Mouse (Mus musculus): ENCODE data around the gene Olfr837. TPM values are rescaled to one million over a fixed set of nuclear protein-coding genes. Genes with fewer than 3 reads are reported as not detected.
"Not testable (repeated sequence)": the region's sequence is repeated elsewhere in the genome, so short reads cannot be mapped to it uniquely, and the experiment has no call there.

Gene Olfr837
- not detected for total RNA-seq (2021)

GRCm38 (mm10) chr9:19136017-19136416 lies at the start of gene Olfr837:
Gene Olfr837 (plus strand): TSS chr9:19136317.
- DNase-seq (ENCODE audit: extremely low spot score in 1 of 2, low spot score in 1 of 2), result no peak

- not testable (repeated sequence) for DNase-seq (ENCODE audit: extremely low spot score in 1 of 2, low spot score in 1 of 2)
Observed at GRCm38 (mm10) chr9:19092889-19093753, 43.0 kb upstream of the Olfr837 start.

- no peak for DNase-seq (ENCODE audit: extremely low spot score in 1 of 2, low spot score in 1 of 2)
Observed at GRCm38 (mm10) chr9:19097286-19097685, 38.8 kb upstream of the Olfr837 start.

- no peak for DNase-seq (ENCODE audit: extremely low spot score in 1 of 2, low spot score in 1 of 2)
Observed at GRCm38 (mm10) chr9:19120082-19120481, 16.0 kb upstream of the Olfr837 start, which contains the start of gene Olfr836. Gene Olfr836 (plus strand): TSS chr9:19120382.

GRCm38 (mm10) chr9:19177212-19177611 lies 41.1 kb downstream of the Olfr837 start, which contains the start of gene Olfr839-ps1:
Gene Olfr839-ps1 (minus strand): TSS chr9:19177312.
- no peak for DNase-seq (ENCODE audit: extremely low spot score in 1 of 2, low spot score in 1 of 2)

Other genes with a start within 250 kb of the Olfr837 start
- not detected for gene Olfr832, start 199.2 kb upstream of the Olfr837 start, total RNA-seq (2021)
- gene Olfr834, start 148.3 kb upstream of the Olfr837 start, total RNA-seq (2021), result not detected
- gene Olfr835, start 103.6 kb upstream of the Olfr837 start, total RNA-seq (2021), result not detected
- not detected for gene Olfr836, start 15.9 kb upstream of the Olfr837 start, total RNA-seq (2021)
- under 1 TPM; 0.02 to 0.09 TPM for gene Olfr839-ps1, start 41.0 kb downstream of the Olfr837 start, total RNA-seq (2021)
- gene Olfr843, start 115.7 kb downstream of the Olfr837 start, total RNA-seq (2021), result not detected
- not detected for gene Olfr844, start 180.0 kb downstream of the Olfr837 start, total RNA-seq (2021)
- gene Olfr845, start 200.1 kb downstream of the Olfr837 start, total RNA-seq (2021), result not detected
- not detected for gene Olfr846, start 227.7 kb downstream of the Olfr837 start, total RNA-seq (2021)
- not detected for gene Olfr847, start 242.4 kb downstream of the Olfr837 start, total RNA-seq (2021)